Mouse (Mus musculus) cerebellum, adult 2 months (tissue): ENCODE data around the gene Hunk. TPM values are rescaled to one million over a fixed set of nuclear protein-coding genes. Genes with fewer than 3 reads are reported as not detected.

Source experiments
- DNase-seq, 2 experiments: peaks; one replicate each; pipeline ENCODE4 v3.0.0; 2021
- H3K27ac ChIP-seq: fragments of 200-500 bp; 2 replicates; pipeline ENCODE4 v1.5.1; 2012; ENCODE audit warnings: low read length, control low read depth, inconsistent platforms; ENCODE audit not compliant: insufficient read depth
- H3K27me3 ChIP-seq: fragments of 200-500 bp; 2 replicates; pipeline ENCODE4 v1.6.1; 2012; ENCODE audit warnings: inconsistent platforms, mild to moderate bottlenecking, low read length, moderate library complexity; ENCODE audit not compliant: control insufficient read depth, insufficient read depth
- H3K4me1 ChIP-seq: fragments of 200-500 bp; 2 replicates; pipeline ENCODE4 v1.6.1; 2011; ENCODE audit warnings: low read length; ENCODE audit not compliant: control insufficient read depth, insufficient read depth
- H3K4me3 ChIP-seq: fragments of 200-500 bp; replicated peaks from 2 replicates; pipeline ENCODE3; 2011; ENCODE audit warnings: mild to moderate bottlenecking, low read depth, low read length, control low read depth; ENCODE audit not compliant: insufficient read depth
- CTCF ChIP-seq: fragments of 200-500 bp; IDR thresholded peaks from 2 replicates; pipeline ENCODE4 v1.5.1; 2011; ENCODE audit warnings: low read depth, mild to moderate bottlenecking, control low read depth, low read length, moderate library complexity, borderline replicate concordance; ENCODE audit not compliant: insufficient read depth
- POLR2A ChIP-seq: fragments of 200-500 bp; IDR thresholded peaks from 2 replicates; pipeline ENCODE4 v1.6.1; 2011; ENCODE audit warnings: low read length, control low read depth, borderline replicate concordance; ENCODE audit not compliant: insufficient read depth
- WGBS: fragments of 180-500 bp; shearing (Covaris S2); methylation state at CpG from one replicate; pipeline ENCODE4 v1.1.7; 2018; 5-methylcytosine and 5-hydroxymethylcytosine counted together
- polyA plus RNA-seq: library from polyadenylated mRNA; depleted of rRNA; stranded (reverse); fragments of >200 nt; gene quantifications from 2 replicates; pipeline ENCODE4 v1.2.3, GENCODE M21; 2012

The Hunk gene
- polyA plus RNA-seq, 1 experiment = 12.6 TPM

- no peak for DNase-seq
- no peak overlapping the region for H3K27ac ChIP-seq
- 71% methylated on average over 13 of the region's 13 CpGs for WGBS
- no peak overlapping the region for H3K4me3 ChIP-seq
- no peak for TF ChIP-seq CTCF
- no peak for TF ChIP-seq POLR2A
- H3K27me3 ChIP-seq = no peaks in the 10 kb centered on the region
- no peaks in the 10 kb centered on the region for H3K4me1 ChIP-seq
Measured at GRCm38 (mm10) chr16:90518732-90519295, 133.0 kb downstream of the Hunk start.

- Histone ChIP-seq H3K27ac (no peak overlapping the region), H3K27me3 (no peaks in the 10 kb centered on the region), H3K4me1 (no peaks in the 10 kb centered on the region), H3K4me3 (no peak overlapping the region)
- no peak for DNase-seq
- WGBS = 43% methylated on average over 10 of the region's 10 CpGs
- TF ChIP-seq POLR2A = no peak
- TF ChIP-seq CTCF = no peak
Measured at GRCm38 (mm10) chr16:90521191-90521950, 135.6 kb downstream of the Hunk start.

GRCm38 (mm10) chr16:90521951-90522255, 136.1 kb downstream of the Hunk start:
- TF ChIP-seq CTCF = no peak
- TF ChIP-seq POLR2A = no peak
- H3K4me1 ChIP-seq = no peaks in the 10 kb centered on the region
- no peak overlapping the region for H3K27ac ChIP-seq
- no peak for DNase-seq
- WGBS = 43% methylated on average over 3 of the region's 3 CpGs
- no peaks in the 10 kb centered on the region for H3K27me3 ChIP-seq
- H3K4me3 ChIP-seq = no peak overlapping the region

GRCm38 (mm10) chr16:90522575-90522974, 136.8 kb downstream of the Hunk start:
- H3K4me1 ChIP-seq = no peaks in the 10 kb centered on the region
- H3K27ac ChIP-seq = no peak overlapping the region
- 56% methylated on average over 1 of the region's 1 CpGs for WGBS
- no peaks in the 10 kb centered on the region for H3K27me3 ChIP-seq
- no peak overlapping the region for H3K4me3 ChIP-seq
- TF ChIP-seq CTCF (no peak), POLR2A (no peak)
- no peak for DNase-seq

- Histone ChIP-seq H3K4me1 (no peaks in the 10 kb centered on the region), H3K4me3 (no peak overlapping the region), H3K27me3 (no peaks in the 10 kb centered on the region), H3K27ac (no peak overlapping the region)
- WGBS = 41% methylated on average over 6 of the region's 6 CpGs
- TF ChIP-seq POLR2A = no peak
- no peak for TF ChIP-seq CTCF
- DNase-seq = no peak
Measured at GRCm38 (mm10) chr16:90523373-90523772, 137.6 kb downstream of the Hunk start.

GRCm38 (mm10) chr16:90523894-90524293, 138.1 kb downstream of the Hunk start:
- no peaks in the 10 kb centered on the region for H3K27me3 ChIP-seq
- no peak overlapping the region for H3K4me3 ChIP-seq
- H3K27ac ChIP-seq = no peak overlapping the region
- DNase-seq = no peak
- WGBS = 95% methylated on average over 18 of the region's 18 CpGs
- TF ChIP-seq POLR2A = no peak
- no peak for TF ChIP-seq CTCF
- H3K4me1 ChIP-seq = no peaks in the 10 kb centered on the region

- no peak for DNase-seq
- Histone ChIP-seq H3K4me1 (no peaks in the 10 kb centered on the region), H3K27me3 (no peaks in the 10 kb centered on the region), H3K4me3 (no peak overlapping the region), H3K27ac (no peak overlapping the region)
- 98% methylated on average over 18 of the region's 18 CpGs for WGBS
- no peak for TF ChIP-seq CTCF
- TF ChIP-seq POLR2A = no peak
Measured at GRCm38 (mm10) chr16:90524393-90524792, 138.6 kb downstream of the Hunk start.

- Histone ChIP-seq H3K27ac (no peak overlapping the region), H3K27me3 (no peaks in the 10 kb centered on the region), H3K4me3 (no peak overlapping the region), H3K4me1 (no peaks in the 10 kb centered on the region)
- TF ChIP-seq POLR2A (no peak), CTCF (no peak)
- no peak for DNase-seq
- WGBS = 32% methylated on average over 10 of the region's 10 CpGs
Measured at GRCm38 (mm10) chr16:90533119-90533673, 147.4 kb downstream of the Hunk start.
